Mouse (Mus musculus): ENCODE data around the gene Krt36.

Krt36 gene

DNA sequence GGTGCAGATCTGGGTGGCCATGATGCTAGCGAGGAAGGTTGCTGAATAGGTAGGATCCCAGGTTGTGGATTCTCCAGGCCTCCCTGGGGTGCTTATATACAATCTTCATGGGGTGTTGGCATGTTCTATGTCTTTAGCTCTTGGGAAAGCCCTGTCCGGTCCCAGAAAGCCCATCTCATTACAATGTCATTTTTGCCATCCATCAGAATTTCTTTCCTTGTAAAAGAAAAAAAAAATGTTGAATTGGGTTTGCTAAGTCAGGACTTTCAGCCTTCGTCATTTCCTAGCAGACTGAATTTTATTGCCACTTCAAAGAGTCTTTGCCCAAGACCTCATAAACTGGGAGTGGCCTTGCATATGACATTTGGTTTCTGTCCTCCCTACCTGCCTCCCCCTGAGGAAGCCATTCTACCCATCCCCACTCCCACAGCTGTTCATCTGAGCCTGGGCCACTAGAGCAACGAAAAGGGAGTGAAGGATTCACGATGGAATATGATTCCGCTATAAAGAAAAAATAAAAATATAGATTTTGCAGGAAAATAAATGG lies at the start of gene Krt36:
Gene Krt36, minus strand, starts transcription at position 51 of the 547 bp plus-strand sequence.
- no peak for DNase-seq (ENCODE audit: extremely low read depth, low read depth, low spot score)

DNA sequence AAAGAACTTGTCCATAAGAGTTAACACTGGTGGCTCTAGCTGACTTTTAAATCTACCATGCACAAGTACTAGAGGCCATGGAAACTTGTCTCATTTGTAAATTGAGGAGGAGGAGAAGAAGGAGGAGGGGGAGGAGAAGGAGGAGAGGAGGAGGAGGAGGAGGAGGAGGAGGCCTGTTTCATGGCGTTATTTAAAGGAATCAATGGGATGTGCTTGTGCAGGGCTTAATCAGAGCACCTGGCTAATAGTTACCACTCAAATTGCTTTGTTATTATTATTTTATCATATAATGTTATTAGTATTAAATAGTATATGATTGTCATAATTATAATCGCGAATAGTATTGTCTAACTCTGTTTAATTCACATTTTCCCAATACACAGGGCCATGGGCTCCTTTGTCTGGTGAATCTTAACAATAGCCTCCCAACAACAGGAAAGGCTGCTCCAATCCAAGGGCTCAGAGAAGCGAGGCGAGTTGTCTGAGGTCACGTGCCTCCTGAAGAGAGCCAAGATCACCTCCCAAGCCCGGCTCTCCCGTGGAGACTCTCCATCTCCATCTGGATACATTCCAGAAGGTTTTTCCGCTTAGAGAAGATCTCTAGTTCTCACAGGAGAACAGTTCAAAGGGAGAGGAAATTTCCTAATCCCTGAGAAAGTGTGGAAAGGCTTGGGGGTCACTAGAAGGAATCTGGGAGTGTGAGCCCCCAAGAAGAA lies 43.3 kb upstream of the Krt36 start, which contains the start of gene Krt19:
Gene Krt19, minus strand, starts transcription at position 51 of the 716 bp plus-strand sequence.
- no peak for DNase-seq (ENCODE audit: extremely low read depth, low read depth, low spot score)

DNA sequence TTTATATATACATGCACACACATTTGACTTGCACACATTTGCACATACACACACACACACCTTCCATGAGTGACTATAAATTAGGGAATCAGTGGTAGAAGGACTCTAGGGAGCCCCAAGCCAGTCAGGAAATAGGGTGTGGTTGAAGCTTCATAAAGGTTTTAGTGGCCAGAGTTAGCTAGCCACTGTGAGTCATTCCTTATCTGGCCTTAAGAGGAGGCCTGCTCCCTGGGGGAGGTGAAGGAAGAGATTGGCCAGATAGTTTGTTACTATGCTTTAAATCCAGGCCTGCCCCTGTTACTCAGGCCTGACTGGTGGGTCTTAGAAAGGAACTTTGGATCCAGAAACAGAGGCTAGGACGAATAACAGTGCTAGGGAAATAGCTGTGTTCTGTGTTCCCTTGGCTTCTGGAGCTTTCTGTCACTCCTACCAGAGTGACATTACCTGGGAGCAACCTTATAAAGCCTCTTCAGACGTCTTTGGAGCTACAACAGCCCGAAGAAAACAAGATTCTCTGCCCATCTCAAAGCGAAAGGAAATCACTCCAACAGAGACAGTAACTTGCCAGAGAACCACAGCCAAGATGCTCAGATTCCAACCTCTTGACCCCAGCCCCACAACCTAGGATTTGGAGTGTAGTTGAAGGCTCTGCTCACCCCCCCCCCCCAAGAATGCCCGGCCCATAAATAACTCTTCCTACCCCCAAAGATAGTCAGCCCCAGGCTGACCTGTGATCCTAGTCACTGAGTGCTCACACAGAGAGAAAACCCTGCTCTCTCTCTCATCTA lies 42.3 kb upstream of the Krt36 start:
- DNase-seq (ENCODE audit: extremely low read depth, low read depth, low spot score) = no peak

DNA sequence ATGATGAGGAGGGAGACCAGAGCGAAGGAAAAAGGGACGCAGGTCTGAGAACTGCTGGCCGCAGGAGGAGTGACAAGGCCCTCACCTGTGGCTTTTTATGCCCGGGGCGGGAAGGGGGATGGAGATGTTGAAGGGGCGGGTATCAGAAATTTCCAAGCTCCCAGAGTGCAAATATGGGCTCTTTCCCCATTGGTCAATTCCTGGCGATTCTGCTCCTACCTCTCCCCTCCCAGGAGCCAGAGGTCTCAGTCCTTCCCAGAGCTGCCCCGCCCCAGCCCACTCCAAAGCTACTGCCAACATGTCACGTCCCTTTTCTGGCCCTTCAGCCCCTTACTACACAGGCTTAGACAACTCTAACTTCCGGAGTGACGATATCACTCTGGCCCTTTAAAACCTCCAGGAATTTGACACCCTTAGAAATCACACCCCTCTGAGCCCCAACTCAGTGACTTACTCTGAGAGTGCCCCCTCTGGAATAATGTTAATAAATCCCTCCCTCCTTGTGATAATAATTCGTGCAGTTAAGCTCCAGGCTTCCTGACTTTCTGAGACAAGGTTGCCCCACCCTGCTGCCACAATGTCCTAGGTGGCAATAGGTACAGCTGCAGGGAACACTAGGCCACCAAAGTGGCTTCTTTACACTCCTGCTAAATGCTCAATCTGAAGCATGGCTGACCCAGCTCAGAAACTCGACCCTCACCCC lies 40.6 kb upstream of the Krt36 start:
- DNase-seq (ENCODE audit: extremely low read depth, low read depth, low spot score) = no peak

DNA sequence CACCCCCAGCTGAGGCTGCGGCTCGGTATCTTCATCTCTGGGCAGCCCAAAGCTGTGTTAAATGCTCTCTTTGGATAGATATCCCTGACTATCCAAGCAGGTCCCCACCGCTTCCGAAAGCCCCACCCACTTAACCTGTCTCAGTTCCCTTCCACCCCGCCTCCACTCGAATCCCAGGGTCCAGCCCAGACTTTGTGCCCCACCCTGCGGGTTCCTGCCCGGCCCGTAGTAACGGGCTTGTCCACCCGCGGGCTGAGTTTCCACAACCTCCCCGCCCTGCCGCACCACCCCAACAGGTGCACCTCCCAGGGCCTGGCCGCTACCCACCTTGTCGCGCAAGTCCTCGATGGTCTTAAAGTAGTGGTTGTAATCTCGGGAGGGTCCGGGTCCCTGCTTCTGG lies 39.7 kb upstream of the Krt36 start:
- no peak for DNase-seq (ENCODE audit: extremely low read depth, low read depth, low spot score)

DNA sequence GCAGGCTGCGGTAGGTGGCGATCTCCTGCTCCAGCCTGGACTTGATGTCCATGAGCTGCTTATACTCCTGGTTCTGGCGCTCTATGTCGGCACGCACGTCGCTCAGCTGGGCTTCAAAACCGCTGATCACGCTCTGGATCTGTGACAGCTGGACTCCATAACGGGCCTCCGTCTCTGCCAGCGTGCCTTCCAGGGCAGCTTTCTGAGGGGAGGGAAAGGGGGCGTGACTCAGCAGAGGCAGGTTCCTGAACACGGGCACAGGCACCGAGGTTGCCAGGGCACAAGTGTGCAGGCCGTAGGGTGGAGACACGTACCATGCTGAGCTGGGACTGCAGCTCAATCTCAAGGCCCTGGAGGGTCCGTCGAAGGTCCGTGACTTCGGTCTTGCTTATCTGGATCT lies 35.5 kb upstream of the Krt36 start:
- DNase-seq (ENCODE audit: extremely low read depth, low read depth, low spot score) = no peak

DNA sequence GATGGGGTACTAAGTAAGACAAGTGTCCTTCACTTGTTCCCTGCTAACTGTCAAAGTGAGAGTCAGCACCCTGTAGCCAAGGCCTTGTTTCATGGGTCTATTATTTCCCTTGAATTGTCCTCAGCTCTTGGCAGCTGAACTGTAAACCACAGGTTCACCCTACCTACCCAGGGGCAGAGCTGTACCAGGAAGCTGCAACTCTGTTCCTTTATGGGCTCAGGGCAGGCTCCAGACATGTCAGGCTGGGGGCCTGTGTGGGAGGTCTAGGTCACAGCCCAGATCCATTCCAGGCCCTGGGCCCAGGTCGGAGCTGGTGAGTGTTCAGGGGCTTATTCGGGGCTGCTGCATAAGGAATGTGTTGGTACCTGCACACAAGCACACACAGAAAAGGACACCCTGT lies 34.0 kb upstream of the Krt36 start:
- no peak for DNase-seq (ENCODE audit: extremely low read depth, low read depth, low spot score)

DNA sequence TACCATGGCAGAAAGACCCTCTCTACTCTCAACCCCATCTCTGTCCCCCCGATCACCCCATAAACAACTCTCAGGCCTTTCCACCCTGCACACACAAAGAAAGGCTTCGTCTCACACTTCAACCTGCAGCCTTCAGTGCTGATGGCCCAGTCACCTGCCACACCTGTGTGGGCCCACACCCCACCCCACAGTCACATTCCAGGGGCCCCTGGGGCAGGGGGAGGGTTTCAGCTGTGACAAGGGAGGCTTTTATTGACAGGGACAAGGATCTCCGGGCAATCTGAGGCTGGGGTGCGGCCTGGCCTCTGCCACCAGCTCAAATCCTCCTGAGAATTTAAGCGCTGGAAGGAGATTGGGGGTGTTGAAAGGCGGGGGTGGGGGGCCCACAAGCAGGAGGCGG lies 33.4 kb upstream of the Krt36 start:
- DNase-seq (ENCODE audit: extremely low read depth, low read depth, low spot score) = no peak

DNA sequence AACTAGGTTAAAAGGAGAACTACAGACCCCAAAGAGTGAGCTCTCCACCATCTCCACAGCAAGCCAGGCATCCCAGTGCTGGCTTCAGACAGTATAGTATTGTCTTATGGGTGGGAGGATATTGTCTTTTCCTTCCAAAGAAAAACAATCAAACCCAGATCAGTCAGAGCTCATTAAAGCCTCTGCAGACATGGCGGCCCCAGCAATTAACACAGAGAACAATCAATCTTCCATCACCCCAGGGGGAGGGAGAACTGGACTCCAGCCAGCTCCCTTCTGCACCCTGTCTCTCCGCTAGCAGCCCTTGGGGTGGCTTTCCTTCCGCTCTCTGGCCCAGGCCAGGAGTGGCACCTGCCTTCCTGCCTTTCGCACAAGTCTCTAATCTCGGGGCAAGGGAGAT lies 32.3 kb upstream of the Krt36 start:
- no peak for DNase-seq (ENCODE audit: extremely low read depth, low read depth, low spot score)

DNA sequence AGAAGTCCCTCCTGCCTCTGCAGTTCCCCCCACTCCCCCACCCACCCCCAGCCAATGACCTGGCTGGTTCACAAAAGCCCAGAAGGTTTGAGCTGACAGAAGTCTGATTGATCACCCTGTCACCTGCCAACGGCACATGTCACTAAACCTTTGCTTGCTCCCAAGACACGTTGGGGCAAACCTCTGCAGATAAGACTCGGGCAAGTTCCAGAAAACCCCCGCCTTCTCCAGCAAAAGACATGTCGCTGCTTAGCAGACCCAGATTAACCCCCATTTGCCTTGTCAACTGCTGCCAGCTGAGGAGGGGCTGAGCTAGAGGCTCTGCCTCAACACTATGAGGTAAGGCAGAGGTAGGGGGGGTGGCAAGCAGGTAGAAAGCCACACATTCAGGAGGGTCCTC lies 31.1 kb upstream of the Krt36 start:
- no peak for DNase-seq (ENCODE audit: extremely low read depth, low read depth, low spot score)

DNA sequence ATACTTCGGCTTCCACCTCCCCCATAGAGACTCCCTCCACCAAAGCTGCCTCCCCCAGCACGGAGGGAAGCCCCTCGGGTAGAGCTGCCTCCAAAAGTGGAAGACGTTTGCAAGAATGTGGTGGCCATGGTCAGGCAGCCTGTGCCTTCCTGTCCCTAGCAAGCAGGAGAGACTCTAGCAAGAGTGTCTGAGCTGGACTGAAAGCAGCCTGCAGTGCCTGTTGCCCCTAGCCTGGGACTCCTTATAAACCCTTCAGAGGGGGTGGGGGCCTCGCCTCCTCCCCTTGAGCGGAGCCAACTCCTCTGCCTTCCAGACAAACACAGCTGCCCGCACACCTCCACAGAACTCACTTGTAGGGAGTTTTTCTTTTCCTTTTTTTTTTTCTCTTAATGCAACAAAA lies 30.3 kb upstream of the Krt36 start, which contains the start of gene Krt15:
Gene Krt15, minus strand, starts transcription at position 198 of the 400 bp plus-strand sequence.
- no peak for DNase-seq (ENCODE audit: extremely low read depth, low read depth, low spot score)

DNA sequence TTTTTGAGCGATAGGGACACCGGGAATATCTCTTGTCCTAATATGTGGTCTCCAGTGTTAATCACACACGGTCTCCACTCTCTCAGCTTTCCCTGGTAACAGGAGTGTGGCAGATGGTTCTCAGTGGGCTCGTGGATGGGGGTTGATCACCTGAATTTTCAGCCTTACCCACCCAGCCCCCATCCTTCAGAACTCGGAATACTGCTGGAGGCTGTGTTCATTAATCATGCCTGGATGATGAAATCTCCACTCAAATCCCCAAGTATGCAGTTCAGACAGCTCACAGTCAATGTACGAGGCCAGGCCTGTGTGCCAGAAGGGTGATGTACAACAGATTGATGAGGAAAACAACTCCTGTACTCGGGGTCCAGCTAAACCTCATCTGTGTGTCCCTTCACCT lies 19.5 kb upstream of the Krt36 start:
- DNase-seq (ENCODE audit: extremely low read depth, low read depth, low spot score) = no peak

DNA sequence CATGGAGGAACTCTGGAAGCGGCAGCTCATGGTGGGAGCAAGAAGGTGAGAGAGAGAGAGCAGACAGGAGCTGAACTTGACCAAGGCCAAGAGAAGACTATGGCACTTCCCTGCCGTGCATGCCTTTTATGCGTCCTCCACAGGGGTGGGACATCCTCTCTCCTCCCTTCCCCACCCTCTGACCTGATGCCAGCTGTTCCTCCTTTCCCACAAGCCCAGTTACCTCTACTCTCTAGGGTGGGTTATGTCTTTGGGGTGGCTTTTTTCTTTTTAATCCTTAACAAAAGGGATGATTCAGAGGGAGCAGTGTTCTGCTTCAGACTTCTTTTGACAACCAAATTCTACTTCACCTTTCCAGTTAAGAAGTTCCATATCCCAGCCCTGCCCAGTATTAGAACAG lies 16.0 kb upstream of the Krt36 start, which contains the start of gene Krt13:
Gene Krt13, minus strand, starts transcription at position 101 of the 400 bp plus-strand sequence.
- no peak for DNase-seq (ENCODE audit: extremely low read depth, low read depth, low spot score)

DNA sequence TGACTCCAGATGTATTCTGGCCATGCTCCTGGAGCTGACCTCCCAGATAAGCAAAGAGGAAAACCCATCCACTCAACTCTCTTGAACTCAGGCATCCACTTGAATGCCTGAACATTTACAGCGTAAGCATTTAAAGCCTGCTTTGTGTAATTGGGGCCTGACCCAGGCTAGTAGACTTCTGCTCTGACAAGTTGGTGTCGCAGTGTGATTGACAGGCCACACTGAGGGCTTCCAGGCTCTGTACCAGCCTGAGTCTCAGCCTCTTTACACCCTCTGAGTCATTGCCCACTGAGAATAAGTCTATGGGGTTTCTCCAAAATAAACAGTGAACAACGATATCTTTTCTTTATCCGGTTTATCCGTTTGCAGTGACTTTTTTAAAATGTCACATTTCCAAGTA lies 14.9 kb upstream of the Krt36 start:
- DNase-seq (ENCODE audit: extremely low read depth, low read depth, low spot score) = no peak

DNA sequence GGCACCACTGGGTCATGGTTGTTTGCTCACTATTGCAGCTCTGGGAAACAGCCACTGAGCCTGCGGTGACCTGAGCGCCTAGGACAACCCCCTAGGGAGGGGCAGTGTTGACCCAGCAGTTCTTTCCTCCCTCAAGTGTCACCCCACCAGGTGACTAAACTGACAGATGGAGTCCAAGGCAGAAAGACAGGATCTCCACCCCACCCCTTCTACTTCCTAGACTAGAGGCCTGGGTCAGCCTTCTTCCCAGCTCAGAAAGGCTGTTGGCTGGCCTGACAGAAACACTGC lies 8.3 kb upstream of the Krt36 start:
- DNase-seq (ENCODE audit: extremely low read depth, low read depth, low spot score) = no peak

DNA sequence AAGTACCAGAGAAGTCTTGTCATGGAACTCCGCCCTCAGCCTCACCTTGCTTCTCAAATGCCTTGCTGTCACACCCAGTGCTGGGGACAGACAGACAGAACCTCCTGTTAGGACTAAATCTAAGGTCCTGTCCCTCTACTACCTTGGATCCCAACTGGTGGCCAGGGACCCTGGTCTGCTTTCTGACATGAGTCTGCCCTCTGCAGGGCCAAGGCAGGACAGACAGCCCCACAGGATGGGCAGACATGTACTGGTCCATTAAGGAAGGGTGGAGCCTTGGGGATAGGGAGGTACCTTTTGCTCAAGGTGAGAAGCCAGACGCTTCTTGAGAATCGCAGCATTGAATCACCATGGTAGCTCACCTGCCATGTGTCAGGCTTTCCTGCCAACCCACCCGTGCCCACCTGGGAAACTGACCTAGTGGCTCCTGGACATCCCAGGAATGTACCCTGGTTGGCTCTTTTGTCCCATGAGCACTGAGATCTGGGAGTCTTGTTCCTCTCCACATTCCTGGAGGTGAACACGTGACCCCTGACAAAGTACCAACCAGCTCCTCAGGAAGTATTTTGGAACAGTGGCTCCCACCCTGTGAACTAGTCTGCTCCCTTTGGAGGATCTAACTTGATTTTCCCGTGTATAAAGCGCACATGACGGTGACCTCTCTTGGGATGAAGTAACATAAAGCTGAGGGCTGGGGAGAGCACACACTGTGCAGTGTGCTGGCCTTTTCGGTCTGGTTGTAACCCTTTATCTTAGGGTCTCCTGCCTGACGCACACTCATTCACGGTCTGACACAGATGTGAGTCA lies 7.7 kb upstream of the Krt36 start:
- DNase-seq (ENCODE audit: extremely low read depth, low read depth, low spot score) = no peak

DNA sequence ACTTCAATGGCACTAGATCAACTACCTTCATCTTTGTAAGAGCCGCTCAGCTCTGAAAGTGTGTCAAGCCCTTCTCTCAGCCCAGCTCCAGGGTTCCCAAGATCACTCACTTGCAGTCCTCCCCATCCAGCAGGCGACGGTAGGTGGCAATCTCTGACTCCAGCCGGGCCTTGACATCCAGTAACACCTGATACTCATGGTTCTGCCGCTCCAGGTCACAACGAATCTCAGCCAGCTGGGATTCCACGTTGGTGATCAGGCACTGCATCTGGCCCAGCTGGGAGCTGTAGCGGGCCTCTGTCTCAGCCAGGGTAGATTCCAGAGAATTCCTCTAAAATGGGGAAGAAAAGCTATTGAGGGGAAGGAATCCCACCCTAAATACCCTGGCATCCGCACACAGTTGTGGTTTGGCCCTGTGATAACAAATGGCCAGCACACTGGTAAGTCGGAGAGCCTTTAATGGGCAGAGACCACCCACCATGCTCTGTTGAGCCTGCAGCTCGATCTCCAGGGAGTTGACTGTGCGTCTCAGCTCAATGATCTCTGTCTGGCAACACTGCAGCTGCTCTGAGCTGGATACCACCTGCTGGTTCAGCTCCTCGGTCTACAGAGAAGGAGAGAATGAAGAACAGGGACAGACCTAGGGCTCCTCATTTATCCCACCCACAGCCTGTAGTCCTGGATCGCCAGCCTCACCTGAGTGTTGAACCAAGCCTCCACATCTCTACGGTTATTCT lies 2.6 kb downstream of the Krt36 start:
- DNase-seq (ENCODE audit: extremely low read depth, low read depth, low spot score) = no peak

DNA sequence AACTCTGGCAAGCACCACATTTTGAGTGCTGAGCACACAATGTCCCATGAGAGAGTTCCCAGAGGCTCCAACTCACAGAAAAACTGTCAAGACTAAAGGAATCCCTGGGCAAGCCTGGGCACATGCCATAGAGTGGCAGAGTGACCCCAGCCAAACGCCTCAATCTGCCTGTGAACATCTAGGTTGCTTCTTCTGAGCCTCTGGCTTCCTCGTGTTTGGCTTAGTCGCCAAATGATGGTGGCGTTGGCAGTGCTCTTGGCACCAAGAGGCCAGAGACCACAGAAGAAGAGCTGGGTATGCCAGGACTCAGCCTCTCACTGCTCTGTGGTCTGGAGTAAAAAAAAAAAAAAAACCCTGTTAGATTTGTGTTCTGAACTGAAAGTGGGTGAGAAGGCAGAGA lies 5.0 kb downstream of the Krt36 start:
- DNase-seq (ENCODE audit: extremely low read depth, low read depth, low spot score) = peak; percentile 84

DNA sequence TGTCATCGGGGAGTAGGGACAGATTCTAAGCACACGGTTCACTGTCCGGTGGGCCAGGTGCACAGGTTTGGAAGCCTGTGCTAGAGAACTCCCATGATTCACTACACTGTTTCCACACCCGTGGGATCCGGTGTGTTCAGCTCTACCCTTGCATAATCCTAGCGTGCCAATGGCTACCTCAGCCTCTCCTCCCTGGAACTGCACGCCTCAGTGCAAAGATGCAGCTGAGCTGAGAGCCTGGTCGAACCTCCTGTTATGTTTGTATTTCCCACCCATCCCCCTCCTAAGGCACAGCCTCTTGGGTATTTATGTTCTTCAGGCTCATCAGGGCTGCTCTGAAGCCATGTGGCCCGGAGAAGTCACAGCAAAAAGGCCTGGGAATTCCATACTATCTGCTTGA lies 7.6 kb downstream of the Krt36 start:
- no peak for DNase-seq (ENCODE audit: extremely low read depth, low read depth, low spot score)

DNA sequence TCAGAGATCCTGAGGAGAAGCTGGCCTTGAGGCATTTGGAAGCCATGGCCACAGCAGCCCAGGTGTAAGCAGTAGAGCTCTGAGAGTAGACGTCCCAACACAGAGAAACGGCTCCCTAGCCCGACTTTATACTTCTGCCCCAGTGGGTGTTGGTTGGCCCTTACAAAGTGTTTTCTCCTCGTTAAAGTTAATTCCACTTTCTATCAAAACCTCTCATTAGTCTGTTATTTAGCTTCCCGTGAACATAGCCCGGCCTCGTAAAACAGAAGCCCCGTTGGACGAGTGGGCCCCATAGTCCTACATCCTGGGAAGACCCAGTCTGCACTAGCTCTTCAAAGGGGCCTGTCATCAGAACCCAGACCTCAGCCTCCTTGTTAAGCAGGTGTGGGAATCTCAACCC lies 9.3 kb downstream of the Krt36 start, which contains the start of gene Krt35:
Gene Krt35, minus strand, starts transcription at position 101 of the 400 bp plus-strand sequence.
- DNase-seq (ENCODE audit: extremely low read depth, low read depth, low spot score) = no peak

All from fat pad, adult 2 months (tissue).